In genomic region chr16:49937218-49938165, GRCm38 (mm10) we compare ENCODE assay signal across 12 mouse cellular contexts.
DNase-seq lines count a peak whose midpoint lies in the region; ATAC-seq and TF ChIP-seq lines count a peak whose summit lies in the region.
"Had no signal": no experiment of that assay in that cellular context is flagged by ENCODE, and none has a peak within 500 bp of the region (broad histone marks: within the 10 kb centered on the region; RNA-seq: fewer than 3 reads in every experiment).

No protein-coding gene starts in this region.

- no peak overlapping the region for H3K27ac ChIP-seq in liver, adult 2 months (replicated peaks; ENCODE audit: insufficient read depth, low read depth, low read length)
- no peak overlapping the region for H3K27ac ChIP-seq in liver, embryonic 11.5 days (ENCODE audit: low read depth, low read length)
- 0 out of 2 replicates have a peak overlapping the region, but pooled peaks have one; percentile 11 for H3K27ac ChIP-seq in midbrain, embryonic 13.5 days
- H3K27ac ChIP-seq: embryonic facial prominence, embryonic 13.5 days; layer of hippocampus, adult 2 months had no signal

- H3K4me3 ChIP-seq in liver, adult 2 months (ENCODE audit: insufficient read depth, low read depth, low read length) = peak overlapping the region; percentile 15; the same call in 1 of the 2 replicates
- H3K4me3 ChIP-seq in liver, embryonic 11.5 days (ENCODE audit: low read depth, low read length) = no peak overlapping the region
- no peak overlapping the region for H3K4me3 ChIP-seq in midbrain, embryonic 13.5 days (replicated peaks)
- H3K4me3 ChIP-seq: embryonic facial prominence, embryonic 13.5 days; layer of hippocampus, adult 2 months had no signal

- no peak for TF ChIP-seq CTCF in liver, adult 2 months (IDR thresholded peaks at IDR 0.05; ENCODE audit: low read depth, low read length)

- TF ChIP-seq POLR2A in liver, adult 2 months (IDR thresholded peaks at IDR 0.05; ENCODE audit: extremely low read depth, insufficient read depth, low read length) = no peak

- no peaks in the 10 kb centered on the region for H3K79me2 ChIP-seq in liver, adult 2 months (ENCODE audit: control insufficient read depth, insufficient read depth, low read length)

- no peaks in the 10 kb centered on the region for H3K36me3 ChIP-seq in liver, adult 2 months (ENCODE audit: control insufficient read depth, insufficient read depth, low read length)
- H3K36me3 ChIP-seq in liver, embryonic 11.5 days (ENCODE audit: control insufficient read depth, insufficient read depth, low read length) = no peaks in the 10 kb centered on the region
- H3K36me3 ChIP-seq in midbrain, embryonic 13.5 days = no peaks in the 10 kb centered on the region
- H3K36me3 ChIP-seq: embryonic facial prominence, embryonic 13.5 days had no signal

- no peak for ATAC-seq in liver, embryonic 11.5 days (replicated peaks; ENCODE audit: low FRiP score)
- ATAC-seq in midbrain, embryonic 13.5 days = peak; percentile 59
- ATAC-seq in megakaryocyte progenitor cell, adult 5-6 weeks (replicated peaks; ENCODE audit: poor library complexity) = no peak

- H3K27me3 ChIP-seq in liver, adult 2 months (ENCODE audit: control insufficient read depth, insufficient read depth, low read length) = no peaks in the 10 kb centered on the region
- H3K27me3 ChIP-seq in liver, embryonic 11.5 days (replicated peaks; ENCODE audit: control insufficient read depth, insufficient read depth, low read length) = no peaks in the 10 kb centered on the region
- no peaks in the 10 kb centered on the region for H3K27me3 ChIP-seq in midbrain, embryonic 13.5 days
- H3K27me3 ChIP-seq: embryonic facial prominence, embryonic 13.5 days had no signal

- WGBS in liver, adult 2 months = 26% methylated on average over 11 of the region's 11 CpGs
- 54% methylated on average over 11 of the region's 11 CpGs for WGBS in liver, embryonic 11.5 days
- 50% methylated on average over 11 of the region's 11 CpGs for WGBS in midbrain, embryonic 13.5 days

- peaks cover 4% of the 10 kb centered on the region; the same call in 1 of the 2 replicates for H3K4me1 ChIP-seq in liver, adult 2 months (ENCODE audit: control insufficient read depth, insufficient read depth, low read length)
- H3K4me1 ChIP-seq in liver, embryonic 11.5 days (replicated peaks; ENCODE audit: control insufficient read depth, insufficient read depth, low read length) = no peaks in the 10 kb centered on the region; the same call in 1 of the 2 replicates
- peaks cover 15% of the 10 kb centered on the region for H3K4me1 ChIP-seq in midbrain, embryonic 13.5 days (replicated peaks)
- H3K4me1 ChIP-seq: embryonic facial prominence, embryonic 13.5 days had no signal

- H3K9ac ChIP-seq in liver, adult 2 months (ENCODE audit: low read depth, low read length) = 0 out of 2 replicates have a peak overlapping the region, but pooled peaks have one; percentile 21
- no peak overlapping the region for H3K9ac ChIP-seq in liver, embryonic 11.5 days (ENCODE audit: low read depth, low read length)
- H3K9ac ChIP-seq in midbrain, embryonic 13.5 days (replicated peaks) = no peak overlapping the region
- H3K9ac ChIP-seq: embryonic facial prominence, embryonic 13.5 days had no signal

- no peaks in the 10 kb centered on the region for H3K9me3 ChIP-seq in liver, embryonic 11.5 days (ENCODE audit: control insufficient read depth, low read length)
- no peaks in the 10 kb centered on the region for H3K9me3 ChIP-seq in midbrain, embryonic 13.5 days
- H3K9me3 ChIP-seq: embryonic facial prominence, embryonic 13.5 days had no signal

- peak; percentile 26 for DNase-seq in adrenal gland, postnatal 10 days
- DNase-seq in adrenal gland, adult 18-20 months (ENCODE audit: low spot score in 2 of 2) = no peak
- DNase-seq in liver, adult 2 months (ENCODE audit: extremely low read depth, low read depth, low spot score) = peak; percentile 38
- DNase-seq in liver, embryonic 11.5 days (ENCODE audit: low spot score) = no peak
- peak; percentile 23 for DNase-seq in Muller cell, postnatal 12 days (ENCODE audit: inconsistent ontology term)
- no peak for DNase-seq in spleen, adult 18-20 months
- DNase-seq: B cell, adult 2 months; cerebellum, adult 8-10 months had no signal

- no peak overlapping the region for H3K4me2 ChIP-seq in liver, embryonic 11.5 days
- no peak overlapping the region for H3K4me2 ChIP-seq in midbrain, embryonic 13.5 days (replicated peaks)
- H3K4me2 ChIP-seq: embryonic facial prominence, embryonic 13.5 days had no signal

Comparison
In these comparisons a context has a peak if more than half of its experiments do, and no peak if none do; other contexts are left out.
1. DNase-seq: peak in adrenal gland, postnatal 10 days (single experiment), liver, adult 2 months (single experiment) and Muller cell, postnatal 12 days (single experiment); none in adrenal gland, adult 18-20 months (0 of 2), liver, embryonic 11.5 days (single experiment) and spleen, adult 18-20 months (0 of 2).